Mouse (Mus musculus) gastrocnemius, postnatal 25 days (tissue): Measurements from ENCODE around the gene Mdm4. TPM values are rescaled to one million over a fixed set of nuclear protein-coding genes. Genes with fewer than 3 reads are reported as not detected.

Source experiments
- DNase-seq: peaks from one replicate; pipeline ENCODE4 v3.0.0; 2022
- long read RNA-seq, 2 experiments: library from polyadenylated mRNA; stranded (forward); transcript quantifications; one replicate each; pipeline ENCODE4 v2.0.0; 2021
- total RNA-seq, 2 experiments: library from RNA; stranded (reverse); gene quantifications; 1 replicate in 1 of 2; 2 replicates in 1 of 2; pipeline ENCODE4 v1.2.3; 2021

The Mdm4 gene
- total RNA-seq, result 10 to 100 TPM; 26.6 to 29.2 TPM
- long read RNA-seq, experiment 1, full-length matches to known transcripts, result 6 of 15 reads
- long read RNA-seq, experiment 1, partial matches to known transcripts, result 0 of 15 reads
- long read RNA-seq, experiment 1, other reads (novel, unspliced or antisense), result 9 of 15 reads
- long read RNA-seq, experiment 2, full-length matches to known transcripts, result 3 of 11 reads
- long read RNA-seq, experiment 2, partial matches to known transcripts, result 0 of 11 reads
- long read RNA-seq, experiment 2, other reads (novel, unspliced or antisense), result 8 of 11 reads

DNA sequence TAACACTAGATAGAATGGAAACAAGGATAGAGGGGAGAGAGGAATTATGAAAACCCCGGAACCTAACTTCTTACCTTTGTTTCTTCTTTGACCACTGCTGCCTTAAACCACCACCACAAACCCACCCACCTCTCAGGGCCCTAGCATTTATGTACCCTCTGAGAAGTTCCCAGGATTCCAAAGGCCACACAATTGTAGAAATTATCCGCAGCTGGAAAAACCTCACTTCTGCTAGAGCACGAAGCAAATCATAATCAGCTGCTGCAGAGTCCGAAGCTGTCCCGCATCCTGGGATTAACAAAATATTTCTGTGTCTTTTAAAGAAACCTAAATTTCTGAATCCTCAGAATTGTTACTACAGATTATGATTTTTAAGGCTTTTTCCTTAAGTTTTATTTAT, at the start of gene Mdm4:
TSS of gene Mdm4 (minus strand) at position 101 of the 400 bp plus-strand sequence.
- DNase-seq, result no peak

GRCm38 (mm10) chr1:133080079-133080561, 49.8 kb upstream of the Mdm4 start:
- DNase-seq, result no peak

DNA sequence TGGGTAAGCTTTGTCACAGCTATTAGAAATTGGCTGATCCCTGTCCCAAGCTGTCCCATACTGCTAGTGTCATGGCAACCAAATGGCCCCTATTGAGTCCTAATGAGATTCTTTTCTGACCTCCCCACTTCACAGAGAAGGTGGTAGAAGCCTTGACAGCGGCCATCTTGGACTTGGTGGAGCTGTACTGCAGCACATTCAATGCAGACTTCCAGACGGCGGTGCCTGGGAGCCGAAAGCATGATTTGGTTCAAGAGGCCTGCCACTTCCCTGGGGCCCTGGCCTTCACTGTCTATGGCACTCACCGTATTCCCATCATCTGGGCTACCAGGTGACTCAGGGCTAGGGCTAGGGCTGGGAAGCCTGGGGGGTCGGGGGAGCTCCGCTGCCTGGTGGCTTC, 49.1 kb upstream of the Mdm4 start:
- DNase-seq, result no peak

GRCm38 (mm10) chr1:133078338-133078727, 48.0 kb upstream of the Mdm4 start:
- no peak for DNase-seq

GRCm38 (mm10) chr1:133077606-133078337, 47.4 kb upstream of the Mdm4 start:
- peak; percentile 53 for DNase-seq

DNA sequence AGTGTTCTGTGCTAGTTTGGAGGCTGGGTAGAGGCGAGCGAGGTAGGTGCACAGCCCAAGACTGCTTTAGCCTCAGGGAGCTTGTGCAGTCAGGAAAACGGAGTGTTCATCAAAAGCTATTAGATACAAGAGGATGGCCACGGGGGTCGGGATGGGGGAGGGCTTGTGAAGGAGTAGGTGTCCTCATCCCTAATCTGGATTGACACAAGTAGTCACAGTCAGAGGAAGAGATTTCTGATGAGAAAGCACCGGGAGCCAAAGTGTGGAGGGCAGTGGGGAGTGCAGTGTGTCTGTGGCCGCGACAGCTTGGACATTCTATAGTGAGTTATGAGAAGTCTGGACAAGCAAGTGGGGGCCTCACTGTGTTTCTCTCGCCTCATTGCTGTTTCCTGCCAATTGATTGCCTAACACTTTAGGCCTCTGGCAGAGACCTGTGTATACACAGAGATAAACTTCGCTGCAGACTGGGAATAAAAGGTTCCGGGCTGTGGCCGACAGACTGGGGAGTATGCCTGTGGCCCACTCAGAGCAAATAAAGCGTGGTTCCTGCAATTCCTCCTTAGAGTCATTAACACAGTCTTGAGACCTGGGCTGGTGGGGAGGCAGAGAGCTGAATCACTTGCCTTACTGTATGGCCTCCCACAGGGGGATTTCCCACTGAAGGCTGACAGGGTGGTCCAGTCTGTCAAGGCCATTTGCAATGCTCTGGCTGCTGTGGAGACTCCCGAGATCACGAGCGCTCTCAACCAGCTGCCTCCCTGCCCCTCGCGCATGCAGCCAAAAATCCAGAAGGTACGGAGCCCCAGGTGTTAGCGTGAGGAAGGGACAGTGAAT, 46.5 kb upstream of the Mdm4 start:
- peak; percentile 45 for DNase-seq

DNA sequence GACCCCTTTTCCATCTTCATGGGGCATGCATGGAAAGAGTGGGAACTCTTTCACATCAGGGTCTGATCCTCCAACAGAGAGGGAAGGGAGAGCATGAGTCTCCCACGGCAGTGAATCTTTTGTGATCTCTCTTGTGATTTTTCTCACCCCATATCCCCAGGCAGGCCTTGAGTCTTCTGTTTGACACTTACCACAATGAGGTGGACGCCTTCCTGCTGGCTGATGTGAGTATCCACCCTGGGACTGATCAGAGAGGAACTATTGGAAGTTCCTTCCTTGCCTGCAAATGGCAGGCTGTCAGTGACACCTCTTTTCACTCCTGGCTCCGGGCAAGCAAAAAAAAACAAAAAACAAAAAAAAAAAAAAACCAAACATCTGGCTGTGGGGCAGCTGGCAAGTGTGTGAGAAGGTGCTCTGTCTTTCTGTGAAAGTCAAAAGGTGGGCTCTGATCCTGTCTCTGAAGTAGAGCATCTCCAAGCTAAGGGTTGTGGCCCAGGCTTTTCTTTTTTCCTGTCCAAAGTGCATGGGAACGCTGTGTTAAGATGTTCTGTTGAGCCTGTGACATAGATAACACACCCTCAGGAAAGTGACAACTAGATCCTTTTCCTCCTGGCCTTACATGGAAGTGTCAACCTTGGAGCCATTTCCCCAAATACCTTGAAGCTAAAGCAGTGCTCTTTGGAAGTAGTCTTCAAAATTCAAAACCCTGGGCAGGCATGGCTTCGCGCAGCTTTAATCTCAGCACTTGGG, 45.5 kb upstream of the Mdm4 start:
- DNase-seq, result no peak

DNA sequence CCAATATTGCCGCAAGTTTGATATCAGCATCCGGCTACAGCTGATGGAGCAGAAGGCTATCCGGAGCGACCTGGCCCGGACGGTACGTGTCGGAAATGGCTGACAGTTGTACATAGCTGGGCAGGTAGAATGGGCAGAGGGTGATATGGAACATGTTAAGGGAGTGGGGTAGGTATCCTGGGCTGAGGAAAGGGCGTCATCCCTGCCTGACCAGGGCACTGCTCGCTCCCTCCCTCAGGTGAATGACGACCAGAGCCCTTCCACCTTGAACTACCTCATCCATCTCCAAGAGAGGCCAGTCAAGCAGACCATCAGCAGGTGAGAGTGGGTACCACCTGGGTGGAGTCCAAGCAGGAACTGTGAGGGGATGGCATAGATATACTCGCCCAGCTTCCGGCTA, 44.2 kb upstream of the Mdm4 start:
- no peak for DNase-seq

DNA sequence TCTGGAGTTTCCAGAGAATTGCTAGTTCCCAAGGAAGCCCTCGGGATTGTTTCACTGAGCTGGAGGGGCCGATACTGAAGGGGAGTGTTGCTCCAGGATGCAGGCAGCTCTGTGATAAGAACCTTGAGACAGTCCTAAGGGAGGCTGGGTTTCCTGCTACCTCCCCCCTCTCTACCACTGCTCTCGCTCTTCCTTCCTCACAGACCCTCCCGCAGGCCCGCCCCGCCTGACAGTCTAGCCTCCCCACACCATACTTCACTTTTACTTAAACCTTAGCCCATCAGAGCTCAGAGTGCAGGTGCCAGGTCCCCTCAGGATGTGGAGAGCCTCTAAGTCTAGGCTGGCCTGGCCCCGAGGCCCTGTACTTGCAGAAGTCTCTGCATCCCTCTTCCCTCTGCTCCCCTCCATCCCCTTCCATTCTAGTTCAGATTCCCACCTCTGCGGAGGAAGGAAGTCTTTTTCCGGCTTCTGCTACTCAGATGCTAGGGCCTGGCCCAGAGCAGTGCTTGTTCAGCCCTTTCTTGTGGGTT, 43.0 kb upstream of the Mdm4 start:
- DNase-seq, result no peak

- DNase-seq, result peak; percentile 78
These were observed 41.5 kb upstream of the Mdm4 start for GRCm38 (mm10) chr1:133071666-133072381.

- no peak for DNase-seq
These were observed 39.8 kb upstream of the Mdm4 start for GRCm38 (mm10) chr1:133070157-133070556.

GRCm38 (mm10) chr1:133069275-133070120, 39.1 kb upstream of the Mdm4 start:
- DNase-seq, result peak; percentile 55

- no peak for DNase-seq
These were observed 38.4 kb upstream of the Mdm4 start for GRCm38 (mm10) chr1:133068669-133069274.

- DNase-seq, result peak; percentile 65
These were observed 37.9 kb upstream of the Mdm4 start for GRCm38 (mm10) chr1:133068268-133068667.

- no peak for DNase-seq
These were observed 32.8 kb upstream of the Mdm4 start for GRCm38 (mm10) chr1:133063164-133063563.

GRCm38 (mm10) chr1:133060681-133061080, 30.3 kb upstream of the Mdm4 start:
- no peak for DNase-seq

GRCm38 (mm10) chr1:133059592-133059991, 29.2 kb upstream of the Mdm4 start:
- no peak for DNase-seq

DNA sequence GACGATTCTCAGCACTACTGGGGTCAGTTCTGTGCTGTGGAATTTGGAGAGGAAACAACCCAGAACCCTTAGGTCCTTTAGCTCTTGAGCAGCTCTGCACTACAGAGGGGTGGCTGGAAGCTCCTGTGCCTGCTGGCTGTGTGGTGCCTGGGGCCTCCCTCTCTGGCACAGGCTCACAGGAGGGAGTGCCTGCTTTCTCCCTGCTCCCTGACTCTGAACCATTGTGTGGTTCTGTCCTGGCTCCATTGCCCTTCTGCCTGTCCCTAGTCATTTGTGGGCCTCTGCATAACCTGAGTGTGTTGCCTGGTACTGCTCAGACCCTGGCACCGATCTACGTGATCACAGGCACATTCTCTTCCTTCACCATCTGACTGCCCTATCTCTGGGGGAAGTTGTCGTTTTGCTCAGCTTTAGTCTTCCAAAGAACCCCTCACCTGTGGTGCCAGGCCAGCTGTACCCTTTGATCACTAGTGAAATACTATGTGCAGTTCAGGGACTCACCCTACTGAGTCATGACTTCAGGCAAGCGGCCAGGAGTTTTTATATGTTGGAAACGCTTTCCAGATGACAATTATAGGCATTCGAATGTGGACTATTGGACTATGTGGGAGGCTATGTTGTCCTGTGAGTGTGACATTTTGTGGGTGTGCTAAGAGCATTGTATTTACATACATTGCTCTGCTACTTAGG, 27.1 kb upstream of the Mdm4 start:
- no peak for DNase-seq

- DNase-seq, result no peak
These were observed 24.0 kb upstream of the Mdm4 start for GRCm38 (mm10) chr1:133054326-133054725.
